Mouse (Mus musculus): ENCODE results near the gene Lhfpl3.

The Lhfpl3 gene

GRCm38 (mm10) chr5:23154439-23154838 is 408.6 kb downstream of the Lhfpl3 start:
- DNase-seq = no peak

DNA sequence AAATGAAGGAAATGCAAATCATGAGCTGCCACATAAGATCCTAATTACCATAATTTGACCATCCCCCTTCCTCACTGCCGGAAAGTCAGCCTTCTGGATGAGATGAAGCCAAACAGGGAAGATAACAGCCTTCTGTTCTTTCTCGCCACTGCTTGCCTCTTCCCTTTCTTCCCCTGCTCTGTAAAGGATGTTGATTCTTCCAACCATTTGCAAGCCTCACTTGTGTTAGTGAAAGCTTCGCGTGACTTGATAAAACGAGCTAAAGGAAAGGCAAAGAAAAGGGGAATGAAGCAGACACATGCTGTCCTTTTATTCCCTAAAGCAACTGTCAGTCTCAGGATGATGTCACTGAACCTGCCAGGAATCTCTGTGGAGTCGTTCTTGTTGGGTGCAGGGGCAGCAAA is 420.1 kb downstream of the Lhfpl3 start:
- no peak for DNase-seq

DNA sequence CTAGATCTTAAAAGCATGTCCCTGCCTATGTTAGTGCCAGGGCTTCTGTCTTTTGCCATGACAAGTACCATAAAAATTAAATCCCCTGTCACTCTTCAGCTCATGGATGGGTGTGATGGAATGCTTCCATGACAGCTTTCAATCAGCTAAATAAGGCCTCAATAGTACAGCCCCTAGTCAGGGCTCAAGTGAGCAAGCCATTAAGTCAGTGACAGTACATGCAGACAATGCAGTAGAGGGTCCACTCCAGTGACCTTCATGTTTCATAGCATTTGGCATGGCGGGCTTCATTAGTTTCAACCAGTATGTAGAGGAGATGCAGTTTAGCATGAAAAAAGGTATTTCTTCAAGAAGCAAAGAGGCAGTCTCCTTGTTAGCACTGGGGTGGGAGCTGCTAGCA is 420.8 kb downstream of the Lhfpl3 start:
- DNase-seq = no peak

- DNase-seq = no peak
Measured at GRCm38 (mm10) chr5:23189633-23190032, 443.8 kb downstream of the Lhfpl3 start.

- no peak for DNase-seq
Measured at GRCm38 (mm10) chr5:23196879-23197278, 451.0 kb downstream of the Lhfpl3 start.

DNA sequence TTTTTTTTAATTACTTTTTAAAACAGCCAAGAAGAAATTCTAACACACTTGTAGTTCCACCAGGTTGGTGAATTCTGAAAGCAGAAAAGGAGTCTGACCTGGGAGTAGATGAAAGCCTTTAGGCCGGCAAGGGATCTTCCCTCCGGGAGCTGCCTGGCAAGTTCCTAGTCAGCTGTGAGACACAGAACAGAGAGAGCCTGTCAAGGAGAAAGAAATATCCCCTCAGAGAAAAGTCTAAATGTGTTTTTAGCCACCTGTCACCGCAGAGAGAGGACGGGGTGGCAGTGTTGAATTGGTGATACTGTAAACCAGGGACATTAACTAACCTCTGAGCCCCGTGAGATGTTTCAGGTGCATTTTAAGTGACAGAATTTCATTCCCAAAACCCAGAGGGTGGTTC is 467.2 kb downstream of the Lhfpl3 start:
- no peak for DNase-seq

- no peak for DNase-seq
Measured at GRCm38 (mm10) chr5:23214646-23215045, 468.8 kb downstream of the Lhfpl3 start.

DNA sequence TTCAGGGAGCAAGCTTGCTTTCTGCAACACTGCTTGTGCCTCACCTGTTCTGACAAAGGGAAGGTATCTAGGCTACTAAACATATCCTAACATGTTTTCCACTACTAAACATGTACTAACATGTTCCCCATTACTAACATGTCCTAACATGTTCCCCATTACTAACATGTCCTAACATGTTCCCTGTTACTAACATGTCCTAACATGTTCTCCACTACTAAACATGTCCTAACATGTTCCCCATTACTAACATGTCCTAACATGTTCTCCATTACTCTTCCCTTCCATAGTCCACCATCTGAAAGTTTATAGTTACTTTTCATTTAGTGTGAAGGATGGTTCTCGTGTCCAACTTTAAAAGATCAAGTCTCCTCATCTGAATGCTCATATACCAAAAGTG is 473.8 kb downstream of the Lhfpl3 start:
- DNase-seq = no peak

DNA sequence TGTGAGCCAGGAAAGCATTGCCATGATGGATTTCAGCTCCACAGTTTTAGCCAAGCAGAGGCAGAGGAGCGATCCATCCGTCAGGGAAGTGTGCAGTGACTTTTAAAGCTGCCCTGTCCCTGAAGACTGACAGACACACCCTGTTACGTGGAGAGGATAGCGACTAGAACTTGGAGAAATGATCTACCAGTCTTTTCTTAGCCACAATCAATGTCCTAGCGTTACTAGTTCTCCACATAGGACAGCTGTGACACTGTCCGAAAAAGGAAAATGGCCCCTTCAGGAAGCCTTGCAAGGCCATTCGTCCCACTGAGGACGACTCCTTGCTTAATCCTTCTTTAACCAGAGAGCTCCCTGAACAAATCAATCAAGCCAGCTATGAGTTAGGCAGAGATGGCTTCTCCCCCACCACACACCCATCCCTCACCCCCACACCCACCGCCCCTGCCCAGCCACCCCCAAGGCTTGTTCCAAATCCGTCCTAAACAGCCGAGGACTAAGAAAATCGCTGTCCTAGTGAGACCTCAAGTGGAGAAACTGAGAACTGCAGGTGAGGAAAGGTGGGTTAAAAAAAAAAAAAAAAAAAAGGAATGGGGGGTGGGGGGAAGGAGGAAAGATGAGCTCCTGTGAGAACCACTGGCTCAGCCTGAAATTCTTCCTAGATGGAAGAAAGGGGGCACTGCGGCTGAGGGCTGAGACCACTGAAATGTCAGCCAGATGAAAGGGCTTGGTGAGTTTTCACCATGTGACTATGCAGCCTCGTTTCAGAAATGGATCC is 479.1 kb downstream of the Lhfpl3 start:
- peak in 1 of 2 experiments; percentile 12 for DNase-seq

DNA sequence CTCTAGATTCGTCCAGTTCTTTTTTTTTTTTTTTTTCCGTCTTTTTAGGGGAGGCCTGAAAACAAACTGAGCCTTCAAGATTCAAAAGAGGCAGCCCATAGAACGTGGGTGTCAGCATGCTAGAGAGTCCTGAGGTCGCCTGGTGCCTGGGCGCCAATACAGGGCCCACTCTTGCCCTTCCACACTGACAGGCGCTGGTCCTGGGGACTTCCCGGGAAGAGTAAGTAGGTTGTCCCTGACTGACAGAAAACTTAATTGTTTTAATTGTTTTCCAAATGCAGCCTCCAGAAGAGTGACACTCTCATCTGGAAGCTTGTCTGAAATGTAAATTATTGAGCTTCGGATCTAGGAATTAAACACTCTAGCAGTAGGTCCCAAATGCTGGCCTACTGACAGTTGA is 479.8 kb downstream of the Lhfpl3 start:
- DNase-seq = no peak

DNA sequence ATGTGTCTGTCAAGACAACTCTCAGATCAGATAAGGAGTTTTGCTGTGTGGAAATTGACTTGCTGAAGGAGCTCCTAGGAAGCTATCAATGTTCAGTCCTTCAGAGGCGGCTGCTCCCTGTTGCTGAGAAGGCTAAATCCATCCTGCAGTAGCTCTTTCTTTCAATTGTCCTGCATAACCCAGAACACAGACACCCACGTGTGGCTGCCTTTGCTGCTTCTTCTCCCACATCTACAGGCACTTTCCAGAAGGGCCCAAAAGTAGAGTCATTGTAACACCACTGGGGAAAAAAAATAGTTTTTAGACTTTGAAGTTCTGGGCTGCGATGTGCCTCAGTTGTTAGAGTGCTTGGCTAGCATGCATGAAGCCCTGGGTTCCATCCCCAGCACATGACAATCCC is 480.9 kb downstream of the Lhfpl3 start:
- no peak for DNase-seq

GRCm38 (mm10) chr5:23246974-23247373 is 501.1 kb downstream of the Lhfpl3 start:
- peak in 1 of 2 experiments; percentile 11 for DNase-seq

DNA sequence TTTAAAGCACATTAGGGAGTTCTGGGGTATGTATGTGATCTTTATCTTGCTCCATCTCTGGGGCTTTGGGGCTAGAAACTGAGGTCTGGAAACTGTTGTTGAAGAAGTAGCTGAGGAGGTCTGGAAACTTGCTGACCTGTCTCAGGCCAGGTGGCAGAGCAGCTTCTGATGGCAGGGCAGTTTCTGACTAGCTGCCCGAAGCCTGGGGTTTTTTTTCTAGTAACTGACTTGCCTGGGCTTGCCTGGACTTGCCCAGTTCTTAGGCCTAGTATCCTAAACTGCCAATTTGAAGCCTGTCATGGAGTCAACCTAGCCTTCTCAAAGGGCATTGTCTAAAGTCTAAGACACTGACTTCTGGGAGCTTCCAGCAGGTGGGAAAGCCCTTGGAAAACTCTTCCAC is 501.9 kb downstream of the Lhfpl3 start:
- no peak for DNase-seq

GRCm38 (mm10) chr5:23248303-23248702 is 502.4 kb downstream of the Lhfpl3 start:
- DNase-seq = no peak

- no peak for DNase-seq
Measured at GRCm38 (mm10) chr5:23249896-23250875, 504.3 kb downstream of the Lhfpl3 start.

DNA sequence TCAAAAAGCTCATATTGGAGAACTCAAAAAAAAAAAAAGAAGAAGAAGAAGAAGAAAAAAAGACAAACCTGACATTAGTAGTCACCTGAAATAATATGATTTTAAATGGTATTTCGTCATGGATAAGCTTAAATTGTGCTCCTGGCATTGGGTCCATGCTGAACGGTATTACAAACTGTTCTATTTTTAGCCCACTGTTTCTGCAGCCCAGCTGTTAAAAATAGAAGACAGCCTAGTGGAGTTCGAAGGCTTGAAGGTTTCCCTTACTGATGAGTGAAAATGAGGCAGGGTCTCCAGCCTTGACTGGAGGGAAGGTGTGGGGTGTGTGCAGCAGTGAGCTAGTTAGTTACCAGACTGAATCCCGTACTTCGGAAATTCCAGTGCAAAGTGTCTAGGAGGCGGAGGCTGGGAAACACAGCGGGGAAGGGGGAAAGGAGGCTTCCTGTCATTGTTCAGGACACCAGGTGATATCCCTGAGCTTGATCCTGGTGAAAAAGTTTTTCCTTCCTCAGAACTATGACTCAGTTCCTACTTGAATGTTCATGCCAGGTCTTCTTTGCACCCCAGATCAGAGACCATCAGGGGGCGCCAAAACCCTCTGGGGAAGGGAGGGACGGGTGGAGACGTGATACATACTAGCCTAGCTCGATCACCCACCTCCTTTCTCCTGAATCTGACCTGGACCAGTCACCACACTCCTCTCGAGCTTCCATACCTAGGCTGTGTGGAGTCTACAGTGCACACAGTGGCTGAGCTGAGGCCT is 505.8 kb downstream of the Lhfpl3 start:
- peak; percentile 68 to 71 for DNase-seq

DNA sequence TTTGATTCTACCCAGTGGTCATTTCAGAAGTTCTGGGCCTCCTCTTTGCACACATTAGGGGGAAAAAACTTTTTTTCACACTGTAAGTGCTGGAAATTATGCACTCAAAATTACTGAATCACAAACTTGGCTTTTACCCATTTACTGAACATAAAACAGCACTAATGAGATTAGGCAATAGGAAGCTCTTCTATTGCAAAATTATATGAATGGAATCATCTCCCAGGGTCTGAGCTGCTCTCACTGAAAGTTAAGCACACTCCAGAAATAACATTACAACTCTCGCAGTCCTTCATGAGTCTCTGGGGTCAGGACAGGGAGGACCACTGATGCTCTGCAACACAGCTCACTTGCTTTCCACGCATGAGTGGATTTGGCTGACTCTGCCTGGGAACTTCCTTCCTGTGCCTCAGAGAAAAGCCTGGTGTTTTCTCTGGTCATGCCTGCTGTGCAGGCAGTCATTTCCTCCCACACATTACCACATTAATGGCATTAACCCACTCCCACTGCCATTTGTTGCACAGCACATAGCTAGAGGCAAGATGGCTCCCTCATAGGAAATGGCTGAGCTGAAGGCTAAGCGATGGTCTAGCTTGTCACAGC is 510.1 kb downstream of the Lhfpl3 start:
- no peak for DNase-seq

GRCm38 (mm10) chr5:23273309-23273708 is 527.5 kb downstream of the Lhfpl3 start:
- DNase-seq = no peak

DNA sequence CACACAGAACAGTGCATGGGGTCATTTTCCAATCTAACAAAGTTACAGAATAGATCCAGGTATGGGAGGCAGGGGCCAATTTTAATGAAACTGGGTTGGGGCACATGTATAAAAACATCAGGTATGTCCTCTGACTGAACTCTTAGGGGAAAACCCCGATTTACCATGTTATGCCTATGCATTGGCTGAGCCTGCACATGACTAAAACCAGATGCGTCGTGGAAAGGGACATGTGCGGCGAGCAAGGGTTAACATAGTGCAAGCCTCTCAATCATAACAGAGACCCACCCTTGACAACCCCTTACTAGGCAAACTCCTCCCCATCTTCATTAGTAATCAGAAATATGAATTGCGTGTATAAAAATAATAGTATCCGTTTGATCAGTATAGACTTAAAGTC is 533.5 kb downstream of the Lhfpl3 start:
- no peak for DNase-seq

DNA sequence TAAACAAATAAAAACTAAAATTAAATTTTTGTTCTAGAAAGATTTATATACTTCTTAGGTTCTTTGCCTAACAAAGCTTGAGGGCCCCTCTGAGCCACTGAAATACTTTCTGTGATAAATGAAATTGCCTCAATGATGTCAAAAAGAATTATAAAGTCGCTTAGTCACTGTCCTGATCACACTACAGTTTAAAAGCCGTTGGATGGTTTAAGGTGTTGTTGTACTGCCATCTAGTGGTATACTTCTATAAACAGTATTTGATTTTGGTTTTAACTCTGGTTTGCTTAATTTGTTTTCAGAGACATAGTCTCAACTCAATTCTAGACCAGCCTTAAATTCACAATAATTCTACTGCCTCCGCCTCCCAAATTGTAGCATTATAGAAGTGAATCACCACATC is 539.0 kb downstream of the Lhfpl3 start:
- DNase-seq = no peak

GRCm38 (mm10) chr5:23289149-23289548 is 543.3 kb downstream of the Lhfpl3 start:
- DNase-seq = no peak

All from lung, adult 18-20 months (tissue).